In genomic region chr8:111062893-111063292, GRCm38 (mm10) we compare ENCODE assay signal across 9 mouse cellular contexts. TPM values are rescaled to one million over a fixed set of nuclear protein-coding genes. Genes with fewer than 3 reads are reported as not detected.
A peak's percentile ranks its signal among the peaks of the same experiment; 100 is the strongest.
DNase-seq lines count a peak whose midpoint lies in the region; ATAC-seq lines count a peak whose summit lies in the region.
"Had no signal": no experiment of that assay in that cellular context is flagged by ENCODE, and none has a peak within 500 bp of the region (broad histone marks: within the 10 kb centered on the region; RNA-seq: fewer than 3 reads in every experiment).

No protein-coding gene starts in this region.

- DNase-seq in kidney, adult 18-20 months = no peak
- no peak for DNase-seq in left cerebral cortex, postnatal 36 days (ENCODE audit: low spot score in 2 of 2)
- DNase-seq in adrenal gland, adult 18-20 months (ENCODE audit: low spot score in 2 of 2) = no peak
- no peak for DNase-seq in thymus, adult 18-20 months

- ATAC-seq in kidney, embryonic 16.5 days (ENCODE audit: low FRiP score, low TSS enrichment) = no peak
- ATAC-seq in embryonic facial prominence, embryonic 15.5 days (ENCODE audit: insufficient number of reproducible peaks, low FRiP score, low TSS enrichment, low read depth) = no peak
- no peak for ATAC-seq in intestine, embryonic 16.5 days
- no peak for ATAC-seq in midbrain, embryonic 16.5 days

- intact Hi-C loops in left cerebral cortex, postnatal 36 days (cut with DNase I) = loop anchor here (2.0 kb wide), 1 partner anchor 30 kb away; the partner anchor contains the start of gene Clec18a

- peak overlapping the region; percentile 72 for H3K4me3 ChIP-seq in kidney, embryonic 16.5 days (ENCODE audit: low read length)
- peak overlapping the region; percentile 77 for H3K4me3 ChIP-seq in embryonic facial prominence, embryonic 15.5 days (replicated peaks)
- H3K4me3 ChIP-seq in intestine, embryonic 16.5 days (ENCODE audit: low read length) = no peak overlapping the region; the same call in 1 of the 2 replicates
- H3K4me3 ChIP-seq in midbrain, embryonic 16.5 days (ENCODE audit: low read depth, low read length) = no peak overlapping the region

- H3K27me3 ChIP-seq in kidney, embryonic 16.5 days (ENCODE audit: insufficient read depth, low read length) = no peaks in the 10 kb centered on the region
- no peaks in the 10 kb centered on the region for H3K27me3 ChIP-seq in embryonic facial prominence, embryonic 15.5 days
- H3K27me3 ChIP-seq in intestine, embryonic 16.5 days (replicated peaks; ENCODE audit: control insufficient read depth, insufficient read depth, low read length) = no peaks in the 10 kb centered on the region
- no peaks in the 10 kb centered on the region for H3K27me3 ChIP-seq in midbrain, embryonic 16.5 days (ENCODE audit: control insufficient read depth, insufficient read depth, low read depth, low read length)

- peaks cover 14% of the 10 kb centered on the region for H3K4me1 ChIP-seq in kidney, embryonic 16.5 days (ENCODE audit: insufficient read depth, low read length)
- H3K4me1 ChIP-seq in embryonic facial prominence, embryonic 15.5 days = peaks cover 14% of the 10 kb centered on the region
- H3K4me1 ChIP-seq in intestine, embryonic 16.5 days (ENCODE audit: control insufficient read depth, insufficient read depth, low read length) = peaks cover 32% of the 10 kb centered on the region
- peaks cover 17% of the 10 kb centered on the region for H3K4me1 ChIP-seq in midbrain, embryonic 16.5 days (ENCODE audit: control insufficient read depth, insufficient read depth, low read length)

- no peaks in the 10 kb centered on the region for H3K36me3 ChIP-seq in kidney, embryonic 16.5 days (ENCODE audit: insufficient read depth, low read length)
- 0 out of 2 replicates have a peak, but pooled peaks cover 4% of the 10 kb centered on the region for H3K36me3 ChIP-seq in embryonic facial prominence, embryonic 15.5 days
- no peaks in the 10 kb centered on the region for H3K36me3 ChIP-seq in intestine, embryonic 16.5 days (ENCODE audit: control insufficient read depth, insufficient read depth, low read length)
- 0 out of 2 replicates have a peak, but pooled peaks cover 2% of the 10 kb centered on the region for H3K36me3 ChIP-seq in midbrain, embryonic 16.5 days (ENCODE audit: control insufficient read depth, insufficient read depth, low read length)

- no peak overlapping the region for H3K9ac ChIP-seq in kidney, embryonic 16.5 days (replicated peaks; ENCODE audit: low read length)
- H3K9ac ChIP-seq in embryonic facial prominence, embryonic 15.5 days = no peak overlapping the region
- H3K9ac ChIP-seq in intestine, embryonic 16.5 days (ENCODE audit: low read depth, low read length) = no peak overlapping the region
- H3K9ac ChIP-seq in midbrain, embryonic 16.5 days (ENCODE audit: low read depth, low read length) = no peak overlapping the region

- peak overlapping the region; percentile 65 for H3K4me2 ChIP-seq in kidney, embryonic 16.5 days (replicated peaks; ENCODE audit: low read depth, low read length)
- peak overlapping the region; percentile 77 for H3K4me2 ChIP-seq in embryonic facial prominence, embryonic 15.5 days (replicated peaks)
- peak overlapping the region; percentile 90; the same call in 1 of the 2 replicates for H3K4me2 ChIP-seq in intestine, embryonic 16.5 days (ENCODE audit: low read depth, low read length)
- H3K4me2 ChIP-seq in midbrain, embryonic 16.5 days (ENCODE audit: low read length) = peak overlapping the region; percentile 60

- H3K9me3 ChIP-seq in kidney, embryonic 16.5 days (ENCODE audit: low read length) = no peaks in the 10 kb centered on the region
- H3K9me3 ChIP-seq in embryonic facial prominence, embryonic 15.5 days (replicated peaks) = no peaks in the 10 kb centered on the region
- H3K9me3 ChIP-seq in intestine, embryonic 16.5 days (ENCODE audit: control insufficient read depth, low read length) = no peaks in the 10 kb centered on the region
- no peaks in the 10 kb centered on the region for H3K9me3 ChIP-seq in midbrain, embryonic 16.5 days (replicated peaks; ENCODE audit: control insufficient read depth, low read length, poor library complexity, severe bottlenecking)

- WGBS in kidney, embryonic 16.5 days = 46% methylated on average over 2 of the region's 2 CpGs
- 50% methylated on average over 2 of the region's 2 CpGs for WGBS in embryonic facial prominence, embryonic 15.5 days
- WGBS in intestine, embryonic 16.5 days = 65% methylated on average over 2 of the region's 2 CpGs
- 49% methylated on average over 2 of the region's 2 CpGs for WGBS in midbrain, embryonic 16.5 days

- no peak overlapping the region; the same call in 1 of the 2 replicates for H3K27ac ChIP-seq in kidney, embryonic 16.5 days (ENCODE audit: low read length)
- H3K27ac ChIP-seq in embryonic facial prominence, embryonic 15.5 days (replicated peaks) = no peak overlapping the region; the same call in 1 of the 2 replicates
- H3K27ac ChIP-seq in intestine, embryonic 16.5 days (ENCODE audit: low read length) = no peak overlapping the region
- no peak overlapping the region for H3K27ac ChIP-seq in midbrain, embryonic 16.5 days (ENCODE audit: low read length)

RNA-seq across cellular contexts. Expression of gene Exosc6, which starts 6.8 kb away (rescaled TPM):
- polyA plus RNA-seq in kidney, embryonic 16.5 days (2015; fragmentation: Nextera tagmentation; extraction: Ambion mirVana) = 19.1 TPM in 2 replicates
- 16.4 and 17.3 TPM in 2 replicates for polyA plus RNA-seq in embryonic facial prominence, embryonic 15.5 days (2015; fragmentation: Nextera tagmentation; extraction: Ambion mirVana)
- polyA plus RNA-seq in intestine, embryonic 16.5 days (2015; fragmentation: Nextera tagmentation; extraction: Ambion mirVana) = 7.8 and 11.3 TPM in 2 replicates
- not detected in 2 replicates for polyA plus RNA-seq in midbrain, embryonic 16.5 days (2015; fragmentation: Nextera tagmentation; extraction: Ambion mirVana)
- total RNA-seq in left cerebral cortex, postnatal 36 days (2021) = not detected
- not detected for total RNA-seq in adrenal gland, adult 18-20 months (2021)
- polyA plus RNA-seq: inflammation-experienced regulatory T-cells, adult 6 months had no signal

RNA-seq across cellular contexts. Expression of gene Clec18a, which starts 29.3 kb away (rescaled TPM):
- polyA plus RNA-seq in kidney, embryonic 16.5 days (2015; fragmentation: Nextera tagmentation; extraction: Ambion mirVana) = 87.0 and 94.7 TPM in 2 replicates
- 0.09 TPM in 1 of 2 replicates, not detected in the other for polyA plus RNA-seq in embryonic facial prominence, embryonic 15.5 days (2015; fragmentation: Nextera tagmentation; extraction: Ambion mirVana)
- polyA plus RNA-seq in intestine, embryonic 16.5 days (2015; fragmentation: Nextera tagmentation; extraction: Ambion mirVana) = 0.07 and 0.09 TPM in 2 replicates
- polyA plus RNA-seq in midbrain, embryonic 16.5 days (2015; fragmentation: Nextera tagmentation; extraction: Ambion mirVana) = 0.26 and 0.47 TPM in 2 replicates
- 1 to 10 TPM; 3.2 to 3.5 TPM for total RNA-seq in left cerebral cortex, postnatal 36 days (2021)
- total RNA-seq in adrenal gland, adult 18-20 months (2021) = not detected
- polyA plus RNA-seq: inflammation-experienced regulatory T-cells, adult 6 months had no signal

RNA-seq across cellular contexts. Expression of gene Aars, which starts 29.9 kb away (rescaled TPM):
- polyA plus RNA-seq in kidney, embryonic 16.5 days (2015; fragmentation: Nextera tagmentation; extraction: Ambion mirVana) = 57.7 and 66.3 TPM in 2 replicates
- 46.8 and 58.1 TPM in 2 replicates for polyA plus RNA-seq in embryonic facial prominence, embryonic 15.5 days (2015; fragmentation: Nextera tagmentation; extraction: Ambion mirVana)
- polyA plus RNA-seq in intestine, embryonic 16.5 days (2015; fragmentation: Nextera tagmentation; extraction: Ambion mirVana) = 51.6 and 52.3 TPM in 2 replicates
- polyA plus RNA-seq in midbrain, embryonic 16.5 days (2015; fragmentation: Nextera tagmentation; extraction: Ambion mirVana) = 87.9 and 91.6 TPM in 2 replicates
- 100 to 1,000 TPM in 1 of 2 experiments, 10 to 100 TPM in 1; 98.9 to 106 TPM for total RNA-seq in left cerebral cortex, postnatal 36 days (2021)
- total RNA-seq in adrenal gland, adult 18-20 months (2021) = 100 to 1,000 TPM in 1 of 2 experiments, 10 to 100 TPM in 1; 81.9 to 140 TPM

RNA-seq across cellular contexts. Expression of gene Ddx19b, which starts 31.3 kb away (rescaled TPM):
- 6.2 and 6.8 TPM in 2 replicates for polyA plus RNA-seq in kidney, embryonic 16.5 days (2015; fragmentation: Nextera tagmentation; extraction: Ambion mirVana)
- polyA plus RNA-seq in embryonic facial prominence, embryonic 15.5 days (2015; fragmentation: Nextera tagmentation; extraction: Ambion mirVana) = 5.3 and 6.0 TPM in 2 replicates
- polyA plus RNA-seq in intestine, embryonic 16.5 days (2015; fragmentation: Nextera tagmentation; extraction: Ambion mirVana) = 6.9 and 7.4 TPM in 2 replicates
- 7.2 and 7.9 TPM in 2 replicates for polyA plus RNA-seq in midbrain, embryonic 16.5 days (2015; fragmentation: Nextera tagmentation; extraction: Ambion mirVana)
- total RNA-seq in left cerebral cortex, postnatal 36 days (2021) = 10 to 100 TPM; 23.3 to 24.1 TPM
- 10 to 100 TPM in 1 of 2 experiments, 1 to 10 TPM in 1; 9.4 to 10.0 TPM for total RNA-seq in adrenal gland, adult 18-20 months (2021)

RNA-seq across cellular contexts. Expression of gene Pdpr, which starts 31.5 kb away (rescaled TPM):
- 10.5 and 12.7 TPM in 2 replicates for polyA plus RNA-seq in kidney, embryonic 16.5 days (2015; fragmentation: Nextera tagmentation; extraction: Ambion mirVana)
- polyA plus RNA-seq in embryonic facial prominence, embryonic 15.5 days (2015; fragmentation: Nextera tagmentation; extraction: Ambion mirVana) = 8.9 and 9.7 TPM in 2 replicates
- 6.5 and 8.5 TPM in 2 replicates for polyA plus RNA-seq in intestine, embryonic 16.5 days (2015; fragmentation: Nextera tagmentation; extraction: Ambion mirVana)
- 7.9 and 10.1 TPM in 2 replicates for polyA plus RNA-seq in midbrain, embryonic 16.5 days (2015; fragmentation: Nextera tagmentation; extraction: Ambion mirVana)
- 10 to 100 TPM; 28.1 to 29.5 TPM for total RNA-seq in left cerebral cortex, postnatal 36 days (2021)
- 10 to 100 TPM; 42.5 TPM for total RNA-seq in adrenal gland, adult 18-20 months (2021)

Comparison
In these comparisons a context has a peak if more than half of its experiments do, and no peak if none do; other contexts are left out.
1. H3K4me3 ChIP-seq: peak in kidney, embryonic 16.5 days (single experiment) and embryonic facial prominence, embryonic 15.5 days (single experiment); none in intestine, embryonic 16.5 days (single experiment) and midbrain, embryonic 16.5 days (single experiment).
2. RNA of gene Clec18a, which starts 29.3 kb away (polyA plus RNA-seq): 87.0 to 94.7 TPM in kidney, embryonic 16.5 days; 0.26 to 0.47 TPM in midbrain, embryonic 16.5 days, 0.07 to 0.09 TPM in intestine, embryonic 16.5 days and 0.09 TPM in embryonic facial prominence, embryonic 15.5 days; every median in the first group is over 10 times any median in the second.
3. Peak in every context shown above with its lines, with median percentiles within 50 percentile points of each other: H3K4me2 ChIP-seq.